8 mouse cellular contexts compared by ENCODE assay signal in the genomic region with DNA sequence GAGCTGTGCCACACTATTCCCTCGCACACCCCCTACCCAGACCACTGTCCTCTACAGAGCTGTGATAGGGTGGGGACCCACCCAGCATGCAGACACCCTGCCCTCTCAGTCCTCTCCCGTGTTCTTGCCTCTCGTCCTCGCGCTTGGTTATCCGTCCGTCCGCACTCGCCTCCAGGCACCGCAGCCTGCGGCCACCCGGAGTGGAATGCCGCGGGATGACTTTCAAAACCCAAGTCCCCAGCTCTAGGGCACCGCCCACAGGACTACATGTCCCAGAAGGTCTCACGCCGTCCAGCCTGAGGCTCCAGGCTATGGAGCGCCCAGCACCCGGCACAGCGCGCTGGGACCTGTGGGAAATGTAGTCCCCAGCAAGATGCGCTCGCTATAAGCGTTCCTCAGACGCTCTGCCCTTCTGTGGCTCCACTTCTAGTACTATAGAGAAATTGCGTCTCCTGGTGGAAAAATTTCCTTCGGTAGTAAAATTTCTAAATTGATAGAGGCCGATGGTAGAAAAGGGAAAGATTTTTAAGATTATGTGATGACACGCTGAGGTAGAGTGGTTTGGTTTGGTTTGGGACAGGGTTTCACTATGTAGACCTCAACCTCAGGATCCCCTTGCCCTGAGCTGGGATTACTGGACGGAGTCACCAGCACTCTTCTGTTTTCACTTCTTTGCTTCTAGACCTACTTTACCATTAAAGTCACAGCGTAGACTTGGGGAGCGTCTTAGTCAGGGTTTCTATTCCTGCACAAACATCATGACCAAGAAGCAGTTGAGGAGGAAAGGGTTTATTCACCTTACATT. TPM values are rescaled to one million over a fixed set of nuclear protein-coding genes. Genes with fewer than 3 reads are reported as not detected.
DNase-seq lines count a peak whose midpoint lies in the region; ATAC-seq and TF ChIP-seq lines count a peak whose summit lies in the region.

A gene (minus strand): TSS at position 210 of the 805 bp plus-strand sequence.

- H3K36me3 ChIP-seq in forebrain, embryonic 14.5 days (ENCODE audit: control insufficient read depth, insufficient read depth, low read length) = no peaks in the 10 kb centered on the region
- H3K36me3 ChIP-seq in heart, postnatal 0 days (replicated peaks; ENCODE audit: control insufficient read depth, insufficient read depth, low read length) = no peaks in the 10 kb centered on the region
- no peaks in the 10 kb centered on the region for H3K36me3 ChIP-seq in liver, embryonic 13.5 days

- H3K9me3 ChIP-seq in forebrain, embryonic 14.5 days (replicated peaks; ENCODE audit: control insufficient read depth, low read length) = no peaks in the 10 kb centered on the region
- no peaks in the 10 kb centered on the region for H3K9me3 ChIP-seq in heart, postnatal 0 days (replicated peaks; ENCODE audit: control insufficient read depth, low read length)
- no peaks in the 10 kb centered on the region for H3K9me3 ChIP-seq in liver, embryonic 13.5 days (replicated peaks)

- DNase-seq in thymus, postnatal 4 days = peak; percentile 7
- DNase-seq in thymus, postnatal 36 days = no peak
- peak; percentile 96 for DNase-seq in forebrain, embryonic 14.5 days (ENCODE audit: low spot score)
- peak; percentile 84 for DNase-seq in heart, postnatal 0 days (ENCODE audit: low spot score)
- peak; percentile 82 to 88 for DNase-seq in kidney, postnatal 36 days
- DNase-seq in liver, embryonic 13.5 days = peak; percentile 60
- DNase-seq in urinary bladder, postnatal 4 days (ENCODE audit: low spot score in 2 of 2) = peak; percentile 83 to 87

- peak within 1 kb of the TSS; percentile 21 for H3K9ac ChIP-seq in forebrain, embryonic 14.5 days (ENCODE audit: low read length)
- peak within 1 kb of the TSS; percentile 42; the same call in 1 of the 2 replicates for H3K9ac ChIP-seq in heart, postnatal 0 days (replicated peaks; ENCODE audit: low read depth, low read length)
- H3K9ac ChIP-seq in liver, embryonic 13.5 days = peak within 1 kb of the TSS; percentile 41; the same call in 1 of the 2 replicates

- H3K4me1 ChIP-seq in forebrain, embryonic 14.5 days (ENCODE audit: control insufficient read depth, insufficient read depth, low read length) = no peaks in the 10 kb centered on the region
- no peaks in the 10 kb centered on the region for H3K4me1 ChIP-seq in heart, postnatal 0 days (ENCODE audit: control insufficient read depth, insufficient read depth)
- no peaks in the 10 kb centered on the region for H3K4me1 ChIP-seq in liver, embryonic 13.5 days (replicated peaks)
- no peaks in the 10 kb centered on the region for H3K4me1 ChIP-seq in olfactory bulb, adult 2 months (ENCODE audit: control insufficient read depth, insufficient read depth, low read length)

- H3K4me2 ChIP-seq in forebrain, embryonic 14.5 days (ENCODE audit: low read length) = peak within 1 kb of the TSS; percentile 54
- H3K4me2 ChIP-seq in heart, postnatal 0 days (ENCODE audit: low read depth, low read length) = peak within 1 kb of the TSS; percentile 76
- peak within 1 kb of the TSS; percentile 50 for H3K4me2 ChIP-seq in liver, embryonic 13.5 days

- TF ChIP-seq CTCF in heart, postnatal 0 days (IDR thresholded peaks at IDR 0.05; ENCODE audit: low read depth) = peak; percentile 13; the same call in 1 of the 2 replicates
- TF ChIP-seq CTCF in olfactory bulb, adult 2 months (IDR thresholded peaks at IDR 0.05; ENCODE audit: insufficient read depth, low read depth, low read length) = no peak

- no peak for TF ChIP-seq POLR2A in olfactory bulb, adult 2 months (IDR thresholded peaks at IDR 0.05; ENCODE audit: insufficient read depth, low read depth, low read length)

- ATAC-seq in forebrain, embryonic 14.5 days = peak; percentile 100
- ATAC-seq in heart, postnatal 0 days (ENCODE audit: insufficient read depth, low read depth) = peak; percentile 100
- ATAC-seq in liver, embryonic 13.5 days (ENCODE audit: low read depth) = peak; percentile 94

- WGBS in forebrain, embryonic 14.5 days = 11% methylated on average over 32 of the region's 32 CpGs
- WGBS in heart, postnatal 0 days = 9% methylated on average over 32 of the region's 32 CpGs
- 10% methylated on average over 32 of the region's 32 CpGs for WGBS in liver, embryonic 13.5 days (ENCODE audit: insufficient replicate concordance)
- WGBS in olfactory bulb, adult 2 months = 10% methylated on average over 32 of the region's 32 CpGs

- H3K27ac ChIP-seq in forebrain, embryonic 14.5 days (ENCODE audit: low read depth, low read length) = no peak within 1 kb of the TSS
- H3K27ac ChIP-seq in heart, postnatal 0 days (ENCODE audit: low read depth) = 0 out of 2 replicates have a peak within 1 kb of the TSS, but pooled peaks have one; percentile 18
- no peak within 1 kb of the TSS for H3K27ac ChIP-seq in liver, embryonic 13.5 days
- no peak within 1 kb of the TSS for H3K27ac ChIP-seq in olfactory bulb, adult 2 months (ENCODE audit: insufficient read depth, low read depth, low read length)

- H3K4me3 ChIP-seq in forebrain, embryonic 14.5 days (ENCODE audit: low read depth, low read length) = peak within 1 kb of the TSS; percentile 28
- peak within 1 kb of the TSS; percentile 52 for H3K4me3 ChIP-seq in heart, postnatal 0 days (ENCODE audit: low read depth, low read length)
- peak within 1 kb of the TSS; percentile 46 for H3K4me3 ChIP-seq in liver, embryonic 13.5 days (replicated peaks)
- H3K4me3 ChIP-seq in olfactory bulb, adult 2 months (ENCODE audit: insufficient read depth, low read depth, low read length) = peak within 1 kb of the TSS; percentile 42

- no peak for TF ChIP-seq EP300 in heart, postnatal 0 days (IDR thresholded peaks at IDR 0.05; ENCODE audit: low read depth)

- no peaks in the 10 kb centered on the region for H3K27me3 ChIP-seq in forebrain, embryonic 14.5 days (replicated peaks; ENCODE audit: control insufficient read depth, insufficient read depth, low read length)
- no peaks in the 10 kb centered on the region for H3K27me3 ChIP-seq in heart, postnatal 0 days (ENCODE audit: control insufficient read depth, insufficient read depth, low read length)
- H3K27me3 ChIP-seq in liver, embryonic 13.5 days = no peaks in the 10 kb centered on the region

RNA-seq across cellular contexts. Expression of the gene that starts here (rescaled TPM):
- 4.3 and 6.5 TPM in 2 replicates for polyA plus RNA-seq in forebrain, embryonic 14.5 days (2014; fragmentation: Nextera tagmentation; extraction: Ambion mirVana)
- total RNA-seq in heart, postnatal 0 days (2014; rRNA removed; ENCODE audit: low replicate concordance) = 5.6 and 10.7 TPM in 2 replicates
- 1.3 and 1.6 TPM in 2 replicates for polyA plus RNA-seq in heart, postnatal 0 days (2015; fragmentation: Nextera tagmentation; extraction: Ambion mirVana)
- 0.99 and 1.0 TPM in 2 replicates for polyA plus RNA-seq in liver, embryonic 13.5 days (2015; fragmentation: Nextera tagmentation; extraction: Ambion mirVana)
- not detected in 2 replicates for polyA plus RNA-seq in olfactory bulb, adult 2 months (2012; ENCODE audit: insufficient read depth, insufficient read length, low replicate concordance, missing spikeins)

Comparison
In these comparisons a context has a peak if more than half of its experiments do, and no peak if none do; other contexts are left out.
1. DNase-seq: peak in thymus, postnatal 4 days (single experiment), forebrain, embryonic 14.5 days (single experiment), heart, postnatal 0 days (single experiment), kidney, postnatal 36 days (2 of 2), liver, embryonic 13.5 days (single experiment) and urinary bladder, postnatal 4 days (2 of 2); none in thymus, postnatal 36 days (0 of 2).
2. Peak in every context shown above with its lines, with median percentiles within 50 percentile points of each other: ATAC-seq, H3K4me2 ChIP-seq, H3K4me3 ChIP-seq and H3K9ac ChIP-seq.